Comparison of ENCODE assay signal across 8 mouse cellular contexts in the genomic region with DNA sequence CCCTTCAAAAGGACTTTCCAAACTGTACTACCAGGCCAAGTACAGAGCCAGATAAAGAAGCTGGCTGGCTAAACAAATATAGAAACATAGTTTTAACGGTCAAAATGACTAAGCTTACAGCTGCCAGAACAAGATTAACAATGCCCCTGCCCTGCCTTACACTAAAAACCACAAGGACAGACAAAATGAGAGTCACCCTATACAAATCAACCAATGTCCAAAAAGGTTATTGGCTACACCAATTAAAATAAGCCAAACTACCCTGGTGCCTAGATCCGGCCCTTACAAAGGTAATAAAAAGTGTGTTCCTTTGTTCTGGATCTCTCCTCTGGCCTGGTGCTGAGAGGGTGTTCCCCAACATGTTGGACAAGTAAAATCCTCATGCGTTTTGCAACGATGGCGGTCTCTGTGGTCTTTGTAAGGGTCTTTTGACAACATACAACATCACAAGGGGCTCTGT. TPM values are rescaled to one million over a fixed set of nuclear protein-coding genes. Genes with fewer than 3 reads are reported as not detected.
DNase-seq lines count a peak whose midpoint lies in the region; ATAC-seq lines count a peak whose summit lies in the region.

No protein-coding gene starts in this region.

- H3K27me3 ChIP-seq in heart, embryonic 11.5 days (ENCODE audit: control insufficient read depth, insufficient read depth, low read length), result no peaks in the 10 kb centered on the region
- 0 out of 2 replicates have a peak, but pooled peaks cover 3% of the 10 kb centered on the region for H3K27me3 ChIP-seq in forebrain, embryonic 10.5 days (ENCODE audit: poor library complexity, severe bottlenecking)
- no peaks in the 10 kb centered on the region for H3K27me3 ChIP-seq in limb, embryonic 15.5 days

- H3K4me2 ChIP-seq in heart, embryonic 11.5 days, result peak overlapping the region; percentile 75
- peak overlapping the region; percentile 55 for H3K4me2 ChIP-seq in limb, embryonic 15.5 days

- intact Hi-C loops in heart, postnatal 14 days (cut with DNase I), result loop anchor here (1.0 to 5.0 kb wide), 2 partner anchors 14 to 64 kb away; no protein-coding TSS in a partner anchor

- H3K9me3 ChIP-seq in heart, embryonic 11.5 days (replicated peaks; ENCODE audit: control insufficient read depth, low read length), result no peaks in the 10 kb centered on the region
- H3K9me3 ChIP-seq in forebrain, embryonic 10.5 days, result peaks cover 4% of the 10 kb centered on the region; the same call in 1 of the 2 replicates
- no peaks in the 10 kb centered on the region for H3K9me3 ChIP-seq in limb, embryonic 15.5 days

- H3K9ac ChIP-seq in heart, embryonic 11.5 days (ENCODE audit: low read depth, low read length), result no peak overlapping the region
- no peak overlapping the region for H3K9ac ChIP-seq in limb, embryonic 15.5 days

- no peak for DNase-seq in heart, postnatal 14 days
- peak; percentile 38 for DNase-seq in 3T3-L1 (ENCODE audit: low read depth, low spot score)
- no peak for DNase-seq in forebrain, embryonic 10.5 days (ENCODE audit: extremely low spot score, low spot score)
- DNase-seq in urinary bladder, postnatal 25 days (ENCODE audit: low spot score), result no peak
- no peak for DNase-seq in adrenal gland, adult 2 months
- DNase-seq in cerebellum, adult 11 months, result no peak

- no peaks in the 10 kb centered on the region for H3K36me3 ChIP-seq in heart, embryonic 11.5 days (ENCODE audit: control insufficient read depth, insufficient read depth, low read length)
- H3K36me3 ChIP-seq in forebrain, embryonic 10.5 days (replicated peaks), result no peaks in the 10 kb centered on the region; the same call in 1 of the 2 replicates
- no peaks in the 10 kb centered on the region for H3K36me3 ChIP-seq in limb, embryonic 15.5 days

- no peaks in the 10 kb centered on the region for H3K4me1 ChIP-seq in heart, embryonic 11.5 days (ENCODE audit: control insufficient read depth, insufficient read depth, low read length)
- H3K4me1 ChIP-seq in forebrain, embryonic 10.5 days, result peaks cover 6% of the 10 kb centered on the region; the same call in 1 of the 2 replicates
- H3K4me1 ChIP-seq in limb, embryonic 15.5 days, result 0 out of 2 replicates have a peak, but pooled peaks cover 3% of the 10 kb centered on the region

- H3K27ac ChIP-seq in heart, embryonic 11.5 days (ENCODE audit: low read depth, low read length), result peak overlapping the region; percentile 94; the same call in 1 of the 2 replicates
- H3K27ac ChIP-seq in forebrain, embryonic 10.5 days, result peak overlapping the region; percentile 99
- H3K27ac ChIP-seq in limb, embryonic 15.5 days, result peak overlapping the region; percentile 98

- WGBS in heart, embryonic 11.5 days (ENCODE audit: insufficient replicate concordance), result 92% methylated on average over 5 of the region's 5 CpGs
- 95% methylated on average over 5 of the region's 5 CpGs for WGBS in forebrain, embryonic 10.5 days
- 92% methylated on average over 5 of the region's 5 CpGs for WGBS in limb, embryonic 15.5 days

- no peak for ATAC-seq in heart, embryonic 11.5 days (replicated peaks; ENCODE audit: insufficient number of reproducible peaks, low FRiP score, low TSS enrichment)
- no peak for ATAC-seq in limb, embryonic 15.5 days (ENCODE audit: insufficient number of reproducible peaks, low FRiP score, low TSS enrichment, low read depth)

- H3K4me3 ChIP-seq in heart, embryonic 11.5 days (ENCODE audit: low read depth, low read length), result peak overlapping the region; percentile 79
- H3K4me3 ChIP-seq in forebrain, embryonic 10.5 days, result peak overlapping the region; percentile 74
- peak overlapping the region; percentile 70; the same call in 1 of the 2 replicates for H3K4me3 ChIP-seq in limb, embryonic 15.5 days

RNA-seq across cellular contexts. Expression of a gene that starts 0.6 kb away (rescaled TPM):
- 2.4 and 3.1 TPM in 2 replicates for polyA plus RNA-seq in heart, embryonic 11.5 days (2014; fragmentation: Nextera tagmentation; extraction: Ambion mirVana)
- total RNA-seq in heart, postnatal 14 days (2021), result 1 to 10 TPM; 3.6 to 4.0 TPM
- 7.7 and 8.4 TPM in 2 replicates for polyA plus RNA-seq in forebrain, embryonic 10.5 days (2016; fragmentation: Nextera tagmentation; extraction: Ambion mirVana)
- polyA plus RNA-seq in limb, embryonic 15.5 days (2015; fragmentation: Nextera tagmentation; extraction: Ambion mirVana), result 6.9 and 7.0 TPM in 2 replicates
- 1 to 10 TPM; 5.7 to 7.3 TPM for total RNA-seq in adrenal gland, adult 2 months (2021)
- 0.11 and 0.21 TPM in 2 replicates for polyA plus RNA-seq in adrenal gland, adult 2 months (2012; rRNA removed)

RNA-seq across cellular contexts. Expression of a gene that starts 0.6 kb away (rescaled TPM):
- 34.4 and 36.4 TPM in 2 replicates for polyA plus RNA-seq in heart, embryonic 11.5 days (2014; fragmentation: Nextera tagmentation; extraction: Ambion mirVana)
- 10 to 100 TPM; 25.9 to 29.0 TPM for total RNA-seq in heart, postnatal 14 days (2021)
- polyA plus RNA-seq in forebrain, embryonic 10.5 days (2016; fragmentation: Nextera tagmentation; extraction: Ambion mirVana), result 36.9 and 37.5 TPM in 2 replicates
- polyA plus RNA-seq in limb, embryonic 15.5 days (2015; fragmentation: Nextera tagmentation; extraction: Ambion mirVana), result 19.8 and 21.1 TPM in 2 replicates
- total RNA-seq in adrenal gland, adult 2 months (2021), result 10 to 100 TPM; 26.8 to 45.2 TPM
- polyA plus RNA-seq in adrenal gland, adult 2 months (2012; rRNA removed), result 0.59 and 0.71 TPM in 2 replicates

RNA-seq across cellular contexts. Expression of a gene that starts 26.0 kb away (rescaled TPM):
- 5.6 and 5.9 TPM in 2 replicates for polyA plus RNA-seq in heart, embryonic 11.5 days (2014; fragmentation: Nextera tagmentation; extraction: Ambion mirVana)
- 1 to 10 TPM; 6.4 to 7.2 TPM for total RNA-seq in heart, postnatal 14 days (2021)
- polyA plus RNA-seq in forebrain, embryonic 10.5 days (2016; fragmentation: Nextera tagmentation; extraction: Ambion mirVana), result 4.0 and 4.2 TPM in 2 replicates
- polyA plus RNA-seq in limb, embryonic 15.5 days (2015; fragmentation: Nextera tagmentation; extraction: Ambion mirVana), result 6.0 and 6.9 TPM in 2 replicates
- 1 to 10 TPM; 4.7 to 6.6 TPM for total RNA-seq in adrenal gland, adult 2 months (2021)
- polyA plus RNA-seq in adrenal gland, adult 2 months (2012; rRNA removed), result 0.10 and 0.19 TPM in 2 replicates

RNA-seq across cellular contexts. Expression of a gene that starts 43.0 kb away (rescaled TPM):
- polyA plus RNA-seq in heart, embryonic 11.5 days (2014; fragmentation: Nextera tagmentation; extraction: Ambion mirVana), result 15.2 and 15.7 TPM in 2 replicates
- 1 to 10 TPM; 8.8 to 8.9 TPM for total RNA-seq in heart, postnatal 14 days (2021)
- 27.8 and 28.8 TPM in 2 replicates for polyA plus RNA-seq in forebrain, embryonic 10.5 days (2016; fragmentation: Nextera tagmentation; extraction: Ambion mirVana)
- 14.4 and 16.9 TPM in 2 replicates for polyA plus RNA-seq in limb, embryonic 15.5 days (2015; fragmentation: Nextera tagmentation; extraction: Ambion mirVana)
- total RNA-seq in adrenal gland, adult 2 months (2021), result 10 to 100 TPM; 17.0 to 26.0 TPM
- 0.71 and 1.3 TPM in 2 replicates for polyA plus RNA-seq in adrenal gland, adult 2 months (2012; rRNA removed)

Comparison
In these comparisons a context has a peak if more than half of its experiments do, and no peak if none do; other contexts are left out.
1. RNA of a gene that starts 0.6 kb away (polyA plus RNA-seq): 36.9 to 37.5 TPM in forebrain, embryonic 10.5 days, 34.4 to 36.4 TPM in heart, embryonic 11.5 days and 19.8 to 21.1 TPM in limb, embryonic 15.5 days; 0.59 to 0.71 TPM in adrenal gland, adult 2 months; every median in the first group is over 10 times any median in the second.
2. Peak in every context shown above with its lines, with median percentiles within 50 percentile points of each other: H3K27ac ChIP-seq and H3K4me3 ChIP-seq.